Mouse (Mus musculus): ENCODE results near the gene Rfng.

GRCm38 (mm10) chr11:120818251-120818650 lies 34.2 kb upstream of the Rfng start:
- TF ChIP-seq CTCF (IDR thresholded peaks at IDR 0.05; ENCODE audit: low read depth), result no peak
- no peak for TF ChIP-seq EP300 (IDR thresholded peaks at IDR 0.05; ENCODE audit: low read depth)

Data from liver, embryonic 14.5 days (tissue).